Mouse (Mus musculus): ENCODE measurements at regions not wholly inside any gene's neighbourhood (a gene's known extent, or its start where the extent isn't known, plus 50 kb on each side); places are given as distances from the start of the nearest gene placed in this dataset.
"Not testable (repeated sequence)": the region's sequence is repeated elsewhere in the genome, so short reads cannot be mapped to it uniquely, and the experiment has no call there.

DNA sequence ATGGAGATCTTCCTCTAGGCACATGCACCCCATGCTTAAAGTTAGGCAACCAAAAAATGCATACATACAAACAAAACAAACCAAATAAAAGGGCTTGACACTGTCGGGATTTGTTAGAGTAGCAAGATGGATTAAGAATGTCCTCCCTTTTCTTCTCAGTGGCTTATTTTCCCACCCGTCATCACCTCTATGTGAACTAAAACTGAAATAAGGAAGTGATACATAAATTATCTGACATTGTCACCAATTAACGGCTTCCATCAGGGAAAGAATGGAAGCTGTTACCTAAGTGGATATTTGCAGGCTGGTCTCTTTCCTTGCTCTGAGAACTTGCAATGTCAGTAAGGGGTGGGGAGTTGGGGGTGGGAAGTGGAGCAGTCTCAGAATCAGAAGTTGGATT lies 541.5 kb downstream of the Diaph3 start:
- DNase-seq (ENCODE audit: low spot score in 2 of 2) = no peak

DNA sequence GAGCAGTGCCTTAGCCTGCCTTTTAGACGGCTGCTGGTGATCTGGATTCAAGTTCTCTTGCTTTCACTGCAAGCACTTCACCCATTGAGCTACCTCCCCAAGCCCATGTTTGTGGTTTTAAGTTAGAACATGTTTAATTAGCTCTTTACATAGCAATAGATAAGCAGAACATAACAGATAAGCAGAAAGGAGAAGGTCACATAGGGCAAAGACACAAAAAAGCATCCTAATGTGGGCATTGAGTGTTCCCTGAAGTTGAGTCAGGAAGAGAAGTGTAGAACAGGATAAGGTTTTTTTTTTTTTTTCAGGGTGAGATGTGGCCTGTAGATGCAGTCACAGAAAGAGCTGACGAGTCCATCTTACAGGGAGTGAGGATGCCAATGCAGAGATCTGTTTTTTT lies 552.5 kb downstream of the Diaph3 start:
- no peak for DNase-seq (ENCODE audit: low spot score in 2 of 2)

DNA sequence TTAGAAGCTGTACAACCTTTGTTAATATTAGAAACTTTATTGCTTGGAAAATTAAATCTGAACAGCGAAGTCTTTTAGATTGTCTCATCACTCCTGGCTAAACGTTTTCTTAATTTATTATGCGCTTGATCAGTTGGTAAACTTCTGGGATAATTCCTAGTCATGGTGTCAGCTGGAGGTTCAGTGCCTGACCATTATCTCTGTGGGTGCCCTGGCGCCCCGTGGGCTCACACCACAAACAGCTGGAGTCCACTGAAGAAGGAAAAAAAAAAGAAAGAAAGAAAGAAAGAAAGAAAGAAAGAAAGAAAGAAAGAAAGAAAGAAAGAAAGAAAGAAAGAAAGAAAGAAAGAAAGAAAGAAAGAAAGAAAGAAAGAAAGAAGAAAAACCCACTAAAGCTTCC lies 555.1 kb downstream of the Diaph3 start:
- not testable (repeated sequence) for DNase-seq (ENCODE audit: low spot score in 2 of 2)

DNA sequence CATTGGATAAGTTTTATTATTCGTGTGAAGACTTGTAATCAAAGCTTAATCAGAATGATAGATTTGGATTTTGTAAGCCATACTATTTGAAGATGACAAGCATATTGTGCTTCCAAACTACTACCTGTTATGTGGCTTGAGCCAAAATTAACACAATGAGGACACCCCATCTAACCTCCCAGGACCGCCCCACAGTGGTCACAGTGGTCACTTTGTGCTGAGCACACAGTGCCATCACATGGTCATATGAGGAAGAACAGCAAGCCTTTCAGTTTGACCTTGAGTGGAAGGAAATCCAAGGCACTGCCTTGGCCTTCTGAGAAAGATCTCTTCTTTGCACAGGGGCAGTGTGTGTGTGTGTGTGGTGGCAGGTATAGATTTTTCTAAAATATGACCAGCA lies 578.3 kb downstream of the Diaph3 start:
- DNase-seq (ENCODE audit: low spot score in 2 of 2) = no peak

DNA sequence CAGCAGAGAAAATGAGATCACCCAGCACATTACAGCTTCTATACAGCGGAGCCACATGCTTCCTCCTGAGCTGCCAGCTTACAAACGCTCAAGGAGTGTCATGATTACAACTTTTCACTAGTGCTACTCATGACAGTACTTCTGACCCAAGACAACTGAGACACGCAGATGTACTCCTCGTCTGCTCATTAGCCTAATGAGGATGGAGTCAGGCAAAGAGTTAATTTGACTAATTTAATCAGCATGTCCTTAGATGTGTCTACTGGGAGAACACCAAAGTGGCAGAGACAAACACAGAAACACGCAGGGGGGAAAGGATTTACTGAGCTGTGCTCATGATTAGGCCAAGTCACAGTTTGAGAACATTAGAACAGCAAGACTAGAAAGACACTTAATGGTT lies 603.0 kb downstream of the Diaph3 start:
- DNase-seq (ENCODE audit: low spot score in 2 of 2) = no peak

DNA sequence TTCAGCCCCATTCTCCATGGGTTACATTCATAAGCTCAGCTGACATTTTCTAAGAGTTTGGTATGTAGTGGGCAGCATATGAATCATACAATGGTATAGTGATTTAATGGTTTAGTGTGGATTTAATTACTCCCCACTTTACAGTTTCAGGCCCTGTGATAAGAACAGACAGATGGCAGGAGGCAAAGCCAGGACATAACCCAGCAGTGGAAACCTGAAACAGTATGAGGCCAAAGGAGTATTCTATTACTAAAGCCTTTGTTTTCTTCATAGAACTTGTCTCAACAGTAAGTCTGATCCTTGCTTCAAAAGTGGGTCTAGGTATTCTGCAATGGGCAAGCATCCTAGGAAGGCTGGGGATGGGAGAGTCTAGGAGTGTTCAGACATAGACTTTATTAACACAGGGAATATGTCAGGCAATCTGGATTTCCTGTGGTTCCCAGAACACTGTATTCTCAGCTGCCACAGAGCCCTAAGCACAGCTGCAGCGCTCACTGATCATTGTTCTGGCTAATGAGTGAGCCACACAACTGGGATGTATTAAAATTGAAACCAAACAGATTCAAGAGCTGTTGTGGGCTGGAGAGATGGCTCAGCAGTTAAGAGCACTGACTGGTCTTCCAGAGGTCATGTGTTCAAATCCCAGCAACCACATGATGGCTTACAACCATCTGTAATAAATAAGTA lies 604.6 kb downstream of the Diaph3 start:
- DNase-seq (ENCODE audit: low spot score in 2 of 2) = no peak

DNA sequence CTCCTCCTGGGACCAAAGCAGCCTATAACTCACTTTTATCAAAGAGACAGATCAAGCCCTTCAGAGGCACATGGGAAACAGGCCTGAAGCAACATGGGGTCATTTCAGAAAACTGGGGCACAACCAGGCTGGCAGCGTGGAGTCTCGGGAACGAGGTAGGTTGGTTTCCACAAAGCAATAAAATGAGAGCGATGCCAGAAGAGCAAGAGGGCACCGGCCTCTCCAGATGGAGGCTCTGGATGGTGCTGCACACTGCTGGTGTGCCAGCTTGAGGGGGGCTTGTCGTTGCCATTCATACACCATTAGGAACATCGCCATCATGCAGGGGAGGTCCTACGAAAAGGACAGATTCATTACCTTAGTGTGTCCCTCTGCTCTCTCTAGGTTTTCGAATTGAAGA lies 630.6 kb downstream of the Diaph3 start:
- DNase-seq (ENCODE audit: low spot score in 2 of 2) = peak in 1 of 2 experiments; percentile 10

DNA sequence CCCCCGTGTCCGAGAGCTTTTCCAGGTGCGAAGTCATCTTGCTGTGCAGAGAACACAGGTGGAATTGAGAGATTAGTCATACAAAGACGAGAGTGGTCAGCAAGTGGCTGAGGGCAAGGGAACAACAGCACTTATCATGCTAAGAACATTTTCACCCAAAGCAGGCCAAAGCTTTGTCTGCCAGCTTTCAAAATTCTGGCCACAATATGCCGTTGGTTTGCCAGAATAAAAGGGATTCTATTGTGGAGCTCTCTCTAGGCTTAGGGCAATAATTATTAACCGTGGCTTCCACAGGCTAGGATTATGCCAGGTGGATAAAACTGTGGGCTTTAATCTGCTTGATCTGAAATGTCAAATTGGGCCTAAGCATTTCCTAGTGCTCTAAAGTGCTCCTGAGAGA lies 631.3 kb downstream of the Diaph3 start:
- peak in 1 of 2 experiments; percentile 49 for DNase-seq (ENCODE audit: low spot score in 2 of 2)

DNA sequence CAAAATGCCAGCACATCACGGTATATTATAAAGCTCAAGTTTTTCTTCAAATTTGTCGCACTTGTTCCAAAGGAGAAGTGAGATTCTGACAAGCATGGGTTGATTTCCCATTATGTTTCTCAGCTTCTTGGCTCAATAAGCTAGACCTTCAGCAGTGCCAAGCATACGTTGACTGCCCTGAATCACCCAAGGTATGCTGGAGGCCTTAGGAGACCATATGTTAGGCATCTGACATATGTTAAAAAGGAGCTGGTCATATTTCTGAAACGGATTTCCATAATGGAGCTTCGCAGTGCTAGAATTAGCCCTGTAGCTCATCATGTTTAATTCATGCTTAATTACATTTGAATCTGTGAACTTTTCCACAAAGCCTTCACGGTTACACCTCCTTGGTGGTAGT lies 634.7 kb downstream of the Diaph3 start:
- no peak for DNase-seq (ENCODE audit: low spot score in 2 of 2)

DNA sequence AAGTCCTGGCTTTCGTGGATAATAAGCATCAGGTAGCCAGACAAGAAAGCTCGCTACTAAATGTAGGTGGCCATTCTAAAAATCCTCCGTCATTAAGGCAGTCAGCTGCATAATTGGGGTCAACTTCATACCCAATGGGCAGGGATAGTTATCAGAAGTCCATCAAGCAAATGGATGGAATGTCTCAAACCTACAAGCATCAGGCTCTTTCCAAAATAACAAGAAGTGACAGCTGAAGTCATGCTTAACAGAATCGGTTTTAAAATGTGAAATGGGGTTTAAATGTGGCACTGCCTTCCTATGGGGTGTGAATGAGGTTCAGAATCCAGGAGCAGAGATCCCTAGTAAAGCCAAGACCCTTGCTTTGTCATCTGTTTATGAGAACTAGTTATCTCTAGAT lies 650.2 kb downstream of the Diaph3 start:
- no peak for DNase-seq (ENCODE audit: low spot score in 2 of 2)

DNA sequence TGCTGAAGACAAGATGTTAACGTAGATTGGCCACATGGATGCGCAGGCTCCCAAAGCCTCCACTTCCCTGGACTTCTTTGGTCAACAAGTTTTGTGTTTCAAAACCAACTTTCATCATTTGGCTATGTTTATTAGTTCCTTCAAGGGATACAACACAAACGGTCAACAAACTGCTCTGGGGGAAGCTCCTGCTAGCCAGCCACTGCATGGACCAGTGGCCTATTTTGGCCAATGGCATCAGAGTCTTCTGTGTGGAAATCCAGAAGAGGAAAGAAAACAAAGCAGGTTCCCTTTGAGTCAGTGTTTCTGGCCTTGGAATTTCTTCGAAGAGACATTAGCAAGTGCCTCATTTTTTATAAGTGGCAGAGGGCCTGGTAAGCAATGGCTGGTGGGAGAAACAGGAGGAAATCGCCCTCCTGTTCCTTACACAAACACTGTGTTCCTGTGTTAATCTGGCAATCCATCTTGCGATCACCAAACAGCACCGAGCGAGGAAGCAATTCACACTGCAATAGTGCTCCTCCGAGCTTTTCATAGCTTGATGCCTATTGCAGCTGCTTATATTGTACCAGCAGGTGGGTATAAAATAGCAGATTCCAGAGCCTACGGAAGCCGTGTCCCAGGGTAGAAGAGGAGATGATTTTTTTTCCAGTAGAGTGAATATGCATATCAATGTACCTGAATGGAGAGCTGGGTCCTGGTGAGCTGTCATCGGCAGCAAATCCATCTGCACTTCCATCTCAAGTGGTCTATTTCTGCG lies 651.0 kb downstream of the Diaph3 start:
- DNase-seq (ENCODE audit: low spot score in 2 of 2) = peak; percentile 40 to 42

DNA sequence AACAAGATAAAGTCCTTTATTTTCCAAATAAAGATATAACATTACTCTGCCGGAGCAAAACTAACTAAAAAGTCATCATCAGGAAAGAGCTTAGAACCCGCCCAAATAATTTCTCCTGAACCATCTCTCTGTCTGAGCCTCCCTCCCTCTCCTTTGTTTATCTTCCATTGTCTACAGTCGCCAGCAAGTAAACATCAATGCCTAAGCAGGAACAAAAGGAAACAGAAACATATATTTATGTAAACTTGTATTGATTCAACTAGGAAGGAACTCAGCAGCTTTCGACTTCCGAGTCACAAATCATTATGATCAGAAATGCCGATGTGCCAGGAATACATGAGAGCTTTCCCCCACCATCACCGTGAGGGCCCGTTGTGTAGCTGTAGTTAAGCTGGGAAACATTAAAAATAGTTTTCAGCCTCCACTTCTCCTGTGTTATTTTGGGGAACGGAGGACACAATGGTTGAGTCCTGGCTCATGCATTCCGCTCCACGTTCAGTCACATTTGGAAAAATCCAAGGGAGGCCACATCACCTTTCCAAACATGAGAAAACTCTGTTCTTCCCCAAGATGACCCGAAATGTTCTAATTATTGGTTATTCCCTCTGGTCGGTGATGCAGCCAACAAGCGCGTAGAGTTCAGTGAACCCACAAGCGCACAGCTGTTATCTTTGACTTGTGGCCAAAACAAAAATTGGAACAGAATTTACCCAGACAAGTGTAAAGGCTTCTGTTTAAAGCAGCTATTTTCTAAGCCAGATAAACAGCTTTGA lies 651.8 kb downstream of the Diaph3 start:
- DNase-seq (ENCODE audit: low spot score in 2 of 2) = peak; percentile 56 to 84

DNA sequence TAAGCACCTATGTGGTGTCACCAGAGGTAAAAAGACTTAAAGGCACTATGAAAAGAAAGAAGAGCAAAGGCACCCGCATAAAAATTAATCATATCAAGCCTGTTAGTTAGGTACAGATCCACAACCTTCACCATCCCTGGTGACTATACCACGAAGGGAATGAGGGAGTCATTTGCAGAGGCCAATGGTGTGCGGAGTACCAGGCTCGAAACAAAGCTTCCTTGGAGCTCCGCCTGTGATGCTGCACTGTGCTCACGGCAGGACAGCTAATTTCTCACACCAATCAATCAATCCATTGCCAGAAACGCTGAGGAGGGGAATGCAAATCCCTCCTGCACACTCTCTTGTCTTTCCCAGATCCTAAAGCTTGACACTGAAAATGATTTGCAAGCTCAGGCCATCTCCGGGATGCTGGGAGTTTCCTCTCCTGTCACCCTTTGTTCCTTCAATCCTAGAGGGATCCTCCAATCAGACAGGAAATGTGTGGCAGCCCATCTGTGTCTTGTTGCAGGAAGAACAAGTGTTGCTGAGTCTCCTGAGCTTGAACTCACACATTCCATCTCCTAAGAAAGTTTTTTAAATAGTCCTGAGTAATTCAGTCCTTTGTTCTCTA lies 653.6 kb downstream of the Diaph3 start:
- no peak for DNase-seq (ENCODE audit: low spot score in 2 of 2)

DNA sequence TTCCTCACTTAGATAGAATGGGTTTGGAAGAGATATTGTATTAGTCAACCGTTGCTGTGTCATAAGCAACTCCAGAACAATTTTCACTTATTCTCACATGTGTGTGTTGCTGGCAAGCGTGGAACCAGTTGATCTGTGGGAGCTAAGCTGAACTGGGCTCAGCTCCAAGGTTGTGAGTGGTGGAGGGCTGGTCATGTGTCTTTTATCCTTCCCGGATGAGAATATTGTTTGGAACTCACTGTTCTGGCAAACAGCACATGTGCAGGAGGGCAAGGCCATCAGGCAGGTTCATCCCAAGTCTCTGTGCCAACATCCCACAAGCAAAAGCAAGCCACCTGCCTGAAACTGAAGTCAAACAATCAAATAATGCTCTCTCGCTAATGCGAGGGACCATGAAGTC lies 656.8 kb downstream of the Diaph3 start:
- peak; percentile 55 to 71 for DNase-seq (ENCODE audit: low spot score in 2 of 2)

DNA sequence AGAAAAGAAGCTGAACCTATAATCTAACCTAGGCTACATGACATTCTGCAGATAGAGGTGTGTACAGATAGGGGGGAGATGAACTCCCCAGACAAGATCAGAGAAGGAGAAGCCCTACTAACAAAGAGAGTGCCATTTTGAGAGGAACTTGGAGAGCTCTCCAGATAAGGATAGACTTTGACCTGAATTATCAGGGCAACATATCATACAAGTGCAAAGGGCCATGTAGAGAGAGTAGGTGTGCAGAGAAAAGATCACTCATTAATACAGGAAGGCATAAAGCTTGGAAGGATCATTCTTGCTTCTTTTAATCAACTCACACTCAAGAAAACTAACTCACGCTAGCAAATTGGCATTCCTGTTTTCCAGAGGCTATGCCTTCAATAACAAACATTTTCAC lies 667.4 kb downstream of the Diaph3 start:
- DNase-seq (ENCODE audit: low spot score in 2 of 2) = no peak

DNA sequence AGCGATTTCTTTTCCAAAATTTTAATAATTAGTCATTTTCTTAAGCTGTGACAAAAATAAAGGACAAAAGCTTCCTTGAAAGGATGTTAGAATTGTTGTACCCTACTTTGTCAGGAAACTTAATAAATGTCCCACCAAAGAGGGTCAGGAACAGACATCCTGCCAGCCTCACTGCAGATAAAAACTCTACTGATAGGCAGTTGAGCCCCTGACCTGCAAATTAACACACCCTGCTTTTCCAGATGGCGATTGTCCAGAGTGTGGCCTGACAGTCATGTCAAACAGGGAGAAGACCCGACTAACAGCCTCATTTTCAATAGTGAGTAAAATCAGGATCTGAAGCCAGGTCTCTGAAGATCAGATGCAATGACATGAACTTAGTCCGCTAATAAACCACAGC lies 670.6 kb downstream of the Diaph3 start:
- DNase-seq (ENCODE audit: low spot score in 2 of 2) = no peak

DNA sequence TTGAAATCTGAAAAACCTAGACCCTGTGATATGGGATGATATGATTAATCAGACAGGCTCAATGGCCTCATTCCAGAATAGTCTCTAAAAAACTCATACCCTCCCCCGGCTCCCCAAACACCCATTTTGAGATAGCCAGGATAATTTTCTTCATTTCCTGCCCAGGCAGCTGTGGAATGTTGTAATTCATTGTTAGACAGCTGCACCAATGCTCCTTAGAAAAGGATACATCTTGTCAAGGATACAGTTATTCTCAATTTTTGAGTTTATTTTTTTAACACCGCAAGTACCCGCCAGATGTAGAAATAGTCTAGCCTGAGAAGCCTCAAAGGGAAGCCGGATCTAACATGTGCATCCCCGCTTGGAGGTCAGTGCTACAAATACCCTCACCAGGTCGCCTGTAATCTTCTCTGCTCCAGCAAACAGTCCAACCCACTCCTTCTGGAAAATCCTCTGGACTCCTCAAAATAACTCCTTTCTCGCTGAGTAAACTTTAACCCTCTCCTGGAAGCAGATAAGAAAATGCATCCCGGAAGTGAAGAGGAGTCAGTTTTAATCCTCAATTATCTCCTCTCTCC lies 673.1 kb downstream of the Diaph3 start:
- no peak for DNase-seq (ENCODE audit: low spot score in 2 of 2)

DNA sequence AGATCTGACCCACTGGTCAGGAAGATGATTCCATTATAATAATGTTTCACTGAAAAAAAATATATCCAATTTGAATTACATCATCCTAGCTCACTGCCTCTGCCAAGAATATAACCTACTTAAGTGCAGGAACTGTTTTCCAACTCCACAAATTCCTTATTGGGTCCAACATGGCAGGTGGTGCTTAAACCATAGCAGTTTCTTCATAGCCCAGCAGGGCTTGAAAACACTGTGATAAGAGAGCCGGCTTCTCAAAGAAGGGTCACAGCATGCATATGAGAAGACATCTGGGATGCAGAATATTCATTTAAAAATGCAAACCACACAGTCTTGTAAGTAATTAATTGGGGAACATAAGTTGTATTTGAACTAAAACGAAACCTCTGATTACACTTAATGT lies 677.6 kb downstream of the Diaph3 start:
- DNase-seq (ENCODE audit: low spot score in 2 of 2) = no peak

DNA sequence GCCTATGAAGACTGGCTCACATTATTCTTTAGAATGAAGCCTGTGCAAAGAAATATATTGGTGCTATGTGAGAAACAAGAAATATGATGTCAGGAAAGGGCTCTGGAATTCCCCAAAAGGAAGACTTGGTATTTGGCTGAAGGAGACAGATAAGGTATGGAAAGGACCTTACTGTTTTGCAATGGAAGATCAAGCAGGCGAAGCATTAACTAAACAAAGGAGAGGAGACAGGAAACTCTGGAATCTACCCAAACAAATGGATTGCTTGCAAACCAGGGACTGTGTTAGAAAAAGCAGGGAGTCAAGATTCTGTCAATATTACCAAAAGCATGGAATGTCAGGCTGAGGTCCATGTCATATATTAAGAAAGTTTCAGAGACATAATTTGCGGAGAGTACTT lies 687.9 kb downstream of the Diaph3 start:
- DNase-seq (ENCODE audit: low spot score in 2 of 2) = no peak

DNA sequence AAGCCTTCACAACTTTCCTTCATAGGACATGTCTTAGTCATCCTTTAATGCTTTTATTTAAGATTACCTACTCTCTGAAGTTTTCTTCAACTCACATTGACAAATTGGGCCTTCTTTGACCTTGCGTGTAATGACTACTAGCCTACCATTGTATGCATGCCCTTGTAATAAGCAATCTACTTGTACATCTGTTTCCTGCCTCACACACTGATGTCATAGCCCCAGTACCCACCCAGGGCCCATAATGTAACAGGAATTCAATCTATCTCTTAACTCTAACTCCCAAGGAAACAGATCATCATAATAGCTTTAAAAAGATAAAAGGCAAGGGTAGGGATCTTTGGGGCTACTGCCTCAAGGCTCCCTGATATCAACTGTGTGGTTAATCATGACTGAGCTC lies 690.4 kb downstream of the Diaph3 start:
- DNase-seq (ENCODE audit: low spot score in 2 of 2) = no peak

DNA sequence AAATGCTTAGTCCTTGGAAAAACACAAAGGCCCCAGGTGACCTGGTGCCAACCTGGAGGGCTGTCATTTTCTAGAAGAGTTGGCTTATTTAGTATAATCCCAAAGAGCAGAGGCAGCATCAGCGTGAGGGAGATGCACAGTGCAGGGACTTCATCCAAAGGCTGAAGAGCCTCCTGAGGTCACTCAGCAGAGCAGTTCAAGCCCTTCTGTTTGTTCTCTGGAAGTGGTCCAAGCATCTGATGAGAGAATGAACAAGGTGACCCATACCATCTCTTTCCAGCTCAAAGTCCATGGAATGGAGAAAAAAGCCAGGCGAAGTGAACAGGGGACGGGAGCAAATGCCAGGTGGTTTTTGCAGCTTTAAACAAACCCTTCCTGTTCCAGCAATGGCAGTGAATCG lies 695.9 kb downstream of the Diaph3 start:
- no peak for DNase-seq (ENCODE audit: low spot score in 2 of 2)
